Mouse (Mus musculus) lung, postnatal 0 days (tissue): ENCODE data around the gene Prss43. TPM values are rescaled to one million over a fixed set of nuclear protein-coding genes. Genes with fewer than 3 reads are reported as not detected.
A peak's percentile ranks its signal among the peaks of the same experiment; 100 is the strongest.

Experiments used
- ATAC-seq: fragments of 200-750 bp; cut with Nextera tagmentation; 2 replicates; pipeline ENCODE4 v1.8.0; 2017; ENCODE audit warnings: moderate library complexity
- DNase-seq: peaks from one replicate; pipeline ENCODE4 v3.0.0-alpha.2; 2016; ENCODE audit warnings: low spot score
- H3K27ac ChIP-seq: fragments of 300-500 bp; sonication (generic); 2 replicates; pipeline ENCODE4 v1.5.1; 2014; ENCODE audit warnings: antibody characterized with exemption, mild to moderate bottlenecking, low read length, mixed read lengths
- H3K27me3 ChIP-seq: fragments of 300-500 bp; sonication (generic); replicated peaks from 2 replicates; pipeline ENCODE4 v1.6.1; 2014; ENCODE audit warnings: low read length, mixed read lengths; ENCODE audit not compliant: insufficient read depth
- H3K36me3 ChIP-seq: fragments of 300-500 bp; sonication (generic); 2 replicates; pipeline ENCODE4 v1.6.1; 2014; ENCODE audit warnings: low read length, mixed read lengths; ENCODE audit not compliant: insufficient read depth
- H3K4me1 ChIP-seq: fragments of 300-500 bp; sonication (generic); 2 replicates; pipeline ENCODE4 v1.6.1; 2014; ENCODE audit warnings: antibody characterized with exemption, low read depth, low read length, mixed read lengths; ENCODE audit not compliant: insufficient read depth
- H3K4me2 ChIP-seq: fragments of 300-500 bp; sonication (generic); replicated peaks from 2 replicates; pipeline ENCODE4 v1.6.1; 2014; ENCODE audit warnings: low read depth, mild to moderate bottlenecking, low read length, moderate library complexity, mixed read lengths
- H3K4me3 ChIP-seq: fragments of 300-500 bp; sonication (generic); 2 replicates; pipeline ENCODE4 v1.5.1; 2014; ENCODE audit warnings: low read depth, low read length
- H3K9ac ChIP-seq: fragments of 300-500 bp; sonication (generic); replicated peaks from 2 replicates; pipeline ENCODE4 v1.6.1; 2014; ENCODE audit warnings: low read depth, mild to moderate bottlenecking
- H3K9me3 ChIP-seq: fragments of 300-500 bp; sonication (generic); 2 replicates; pipeline ENCODE4 v1.6.1; 2016; ENCODE audit warnings: low read length, mixed read lengths
- CTCF ChIP-seq: IDR thresholded peaks from 2 replicates; pipeline ENCODE4 v1.5.1; 2016; ENCODE audit warnings: antibody characterized with exemption, mild to moderate bottlenecking
- EP300 ChIP-seq: IDR thresholded peaks from 2 replicates; pipeline ENCODE4 v1.6.1; 2016; ENCODE audit warnings: antibody characterized with exemption, mild to moderate bottlenecking, control low read depth
- WGBS: fragments of 180-500 bp; shearing (Covaris S2); extraction: QIAGEN DNeasy Blood & Tissue Kit; methylation state at CpG from one replicate; pipeline ENCODE4 v1.1.7; 2014; 5-methylcytosine and 5-hydroxymethylcytosine counted together
- polyA plus RNA-seq: library from polyadenylated mRNA; unstranded; fragments of >200 nt; fragmentation: Nextera tagmentation; extraction: Ambion mirVana; gene quantifications from 2 replicates; pipeline ENCODE4 v1.2.1, GENCODE M21; 2015

Prss43 gene
- polyA plus RNA-seq, 1 experiment from 2014 or later = not detected

GRCm38 (mm10) chr9:110849162-110849561, 22.7 kb downstream of the Prss43 start:
- no peaks in the 10 kb centered on the region for H3K27me3 ChIP-seq
- H3K27ac ChIP-seq = no peak overlapping the region
- no peak for TF ChIP-seq CTCF
- TF ChIP-seq EP300 = no peak
- H3K9ac ChIP-seq = no peak overlapping the region
- WGBS = 63% methylated on average over 7 of the region's 7 CpGs
- H3K36me3 ChIP-seq = no peaks in the 10 kb centered on the region
- DNase-seq (no peak), ATAC-seq (no peak)
- no peak overlapping the region for H3K4me3 ChIP-seq
- no peak overlapping the region for H3K4me2 ChIP-seq
- H3K9me3 ChIP-seq = no peaks in the 10 kb centered on the region
- no peaks in the 10 kb centered on the region for H3K4me1 ChIP-seq

- Histone ChIP-seq H3K27ac (no peak overlapping the region), H3K4me1 (no peaks in the 10 kb centered on the region), H3K9ac (no peak overlapping the region), H3K4me2 (no peak overlapping the region), H3K9me3 (no peaks in the 10 kb centered on the region), H3K27me3 (no peaks in the 10 kb centered on the region; the same call in 1 of the 2 replicates), H3K4me3 (no peak overlapping the region), H3K36me3 (no peaks in the 10 kb centered on the region)
- no peak for DNase-seq
- TF ChIP-seq CTCF (no peak), EP300 (no peak)
- no peak for ATAC-seq
- WGBS = 66% methylated on average over 7 of the region's 7 CpGs
These were observed 29.4 kb downstream of the Prss43 start for GRCm38 (mm10) chr9:110855903-110856302.

- Histone ChIP-seq H3K9ac (no peak overlapping the region), H3K4me3 (no peak overlapping the region), H3K27ac (no peak overlapping the region), H3K4me1 (no peaks in the 10 kb centered on the region), H3K36me3 (no peaks in the 10 kb centered on the region), H3K4me2 (no peak overlapping the region), H3K27me3 (no peaks in the 10 kb centered on the region; the same call in 1 of the 2 replicates), H3K9me3 (no peaks in the 10 kb centered on the region)
- no peak for ATAC-seq
- WGBS = 23% methylated on average over 4 of the region's 4 CpGs
- TF ChIP-seq EP300 = no peak
- no peak for TF ChIP-seq CTCF
- DNase-seq = no peak
These were observed 30.4 kb downstream of the Prss43 start for GRCm38 (mm10) chr9:110856920-110857319.

- Histone ChIP-seq H3K4me3 (peak within 1 kb of the TSS; percentile 10; the same call in 1 of the 2 replicates), H3K4me2 (peak within 1 kb of the TSS; percentile 19; the same call in 1 of the 2 replicates), H3K4me1 (no peaks in the 10 kb centered on the region), H3K9me3 (no peaks in the 10 kb centered on the region), H3K27ac (no peak within 1 kb of the TSS), H3K9ac (no peak within 1 kb of the TSS), H3K36me3 (no peaks in the 10 kb centered on the region), H3K27me3 (no peaks in the 10 kb centered on the region; the same call in 1 of the 2 replicates)
- 14% methylated on average over 45 of the region's 50 CpGs for whole genome bisulfite sequencing
- ATAC-seq (no peak; the same call in 1 of the 2 replicates), DNase-seq (no peak)
- TF ChIP-seq CTCF = peak; percentile 70
- no peak for TF ChIP-seq EP300
These were observed 31.4 kb downstream of the Prss43 start, which contains the start of gene Prss50 for GRCm38 (mm10) chr9:110857781-110858472. Gene Prss50 (plus strand): TSS chr9:110857967.

DNA sequence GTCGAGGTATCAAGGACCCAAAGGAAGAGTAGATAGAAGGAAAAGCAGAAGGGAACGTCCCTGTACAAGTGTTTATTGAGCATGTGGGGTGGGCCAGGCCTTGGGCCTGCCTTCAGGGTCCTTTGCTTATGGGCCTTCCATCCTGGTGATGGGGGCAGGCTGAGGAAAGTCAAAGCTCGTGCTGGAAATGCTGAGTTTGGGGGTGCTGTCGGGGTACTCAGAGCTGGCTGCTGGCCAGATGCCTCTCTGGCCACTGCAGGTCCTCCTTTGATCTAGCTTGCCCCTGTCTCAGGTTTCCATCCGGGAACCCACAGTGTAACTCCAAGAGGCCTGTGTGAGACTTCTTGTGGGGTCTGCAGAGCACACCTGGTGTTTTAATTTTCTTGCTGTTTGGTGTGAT, 32.0 kb downstream of the Prss43 start:
- Histone ChIP-seq H3K27me3 (no peaks in the 10 kb centered on the region; the same call in 1 of the 2 replicates), H3K36me3 (no peaks in the 10 kb centered on the region), H3K4me1 (no peaks in the 10 kb centered on the region), H3K27ac (no peak overlapping the region), H3K4me3 (no peak overlapping the region), H3K9ac (no peak overlapping the region), H3K4me2 (no peak overlapping the region), H3K9me3 (no peaks in the 10 kb centered on the region)
- 37% methylated on average over 5 of the region's 5 CpGs for WGBS
- no peak for TF ChIP-seq CTCF
- TF ChIP-seq EP300 = no peak
- DNase-seq (no peak), ATAC-seq (no peak)

- ATAC-seq = no peak
- no peak for DNase-seq
- no peak overlapping the region for H3K4me2 ChIP-seq
- no peak for TF ChIP-seq CTCF
- no peak for TF ChIP-seq EP300
- no peaks in the 10 kb centered on the region for H3K36me3 ChIP-seq
- H3K4me3 ChIP-seq = no peak overlapping the region
- no peaks in the 10 kb centered on the region for H3K4me1 ChIP-seq
- H3K9me3 ChIP-seq = no peaks in the 10 kb centered on the region
- no peak overlapping the region for H3K27ac ChIP-seq
- no peak overlapping the region for H3K9ac ChIP-seq
- no peaks in the 10 kb centered on the region; the same call in 1 of the 2 replicates for H3K27me3 ChIP-seq
- WGBS = 84% methylated on average over 5 of the region's 5 CpGs
These were observed 32.6 kb downstream of the Prss43 start for GRCm38 (mm10) chr9:110858967-110859596.
